Mouse (Mus musculus): ENCODE data around the gene Caskin2.

Caskin2 gene

GRCm38 (mm10) chr11:115753485-115753884 lies 60.0 kb downstream of the Caskin2 start:
- DNase-seq: no peak

GRCm38 (mm10) chr11:115752653-115753052 lies 60.8 kb downstream of the Caskin2 start:
- no peak for DNase-seq

GRCm38 (mm10) chr11:115751725-115752124 lies 61.7 kb downstream of the Caskin2 start:
- no peak for DNase-seq

- DNase-seq: peak; percentile 34
Measured at GRCm38 (mm10) chr11:115749834-115750233, 63.6 kb downstream of the Caskin2 start.
